Mouse (Mus musculus) kidney, postnatal 25 days (tissue): ENCODE measurements at regions not wholly inside any gene's neighbourhood (a gene's known extent, or its start where the extent isn't known, plus 50 kb on each side); places are given as distances from the start of the nearest gene placed in this dataset.

Source experiments
- DNase-seq, 2 experiments: peaks; one replicate each; pipeline ENCODE4 v3.0.0; 2021; ENCODE audit warnings: mixed read lengths in 2 of 2

- no peak for DNase-seq
These were observed 52.7 kb upstream of the Trpc4 start for GRCm38 (mm10) chr3:54103098-54103497.

- no peak for DNase-seq
These were observed 72.2 kb upstream of the Trpc4 start for GRCm38 (mm10) chr3:54083634-54084033.

- no peak for DNase-seq
These were observed 79.4 kb upstream of the Trpc4 start for GRCm38 (mm10) chr3:54076461-54076860.

- DNase-seq, result no peak
These were observed 95.2 kb upstream of the Trpc4 start for GRCm38 (mm10) chr3:54060653-54061052.

- DNase-seq, result no peak
These were observed 101.5 kb upstream of the Trpc4 start for GRCm38 (mm10) chr3:54054376-54054775.

- no peak for DNase-seq
These were observed 106.5 kb upstream of the Trpc4 start for GRCm38 (mm10) chr3:54049370-54049769.

- DNase-seq, result no peak
These were observed 107.7 kb upstream of the Trpc4 start for GRCm38 (mm10) chr3:54048091-54048670.

- no peak for DNase-seq
These were observed 128.5 kb upstream of the Trpc4 start for GRCm38 (mm10) chr3:54027365-54027764.

GRCm38 (mm10) chr3:54020196-54020595 lies 135.6 kb upstream of the Trpc4 start:
- no peak for DNase-seq

- no peak for DNase-seq
These were observed 137.7 kb upstream of the Trpc4 start for GRCm38 (mm10) chr3:54017943-54018649.

- DNase-seq, result no peak
These were observed 139.0 kb upstream of the Trpc4 start for GRCm38 (mm10) chr3:54016877-54017276.

GRCm38 (mm10) chr3:54011016-54011415 lies 144.8 kb upstream of the Trpc4 start:
- no peak for DNase-seq

GRCm38 (mm10) chr3:53992993-53993392 lies 129.4 kb upstream of the Ufm1 start:
- no peak for DNase-seq

GRCm38 (mm10) chr3:53988796-53989195 lies 125.2 kb upstream of the Ufm1 start:
- DNase-seq, result no peak

- no peak for DNase-seq
These were observed 124.6 kb upstream of the Ufm1 start for GRCm38 (mm10) chr3:53988256-53988655.

GRCm38 (mm10) chr3:53987316-53987715 lies 123.7 kb upstream of the Ufm1 start:
- DNase-seq, result no peak

GRCm38 (mm10) chr3:53984743-53985550 lies 121.3 kb upstream of the Ufm1 start:
- no peak for DNase-seq

GRCm38 (mm10) chr3:53982311-53982710 lies 118.7 kb upstream of the Ufm1 start:
- no peak for DNase-seq

- DNase-seq, result no peak
These were observed 118.0 kb upstream of the Ufm1 start for GRCm38 (mm10) chr3:53981585-53981984.

GRCm38 (mm10) chr3:53977379-53978080 lies 113.9 kb upstream of the Ufm1 start:
- no peak for DNase-seq

- DNase-seq, result no peak
These were observed 111.4 kb upstream of the Ufm1 start for GRCm38 (mm10) chr3:53974905-53975551.

- DNase-seq, result no peak
These were observed 105.5 kb upstream of the Ufm1 start for GRCm38 (mm10) chr3:53969000-53969641.
